Mouse (Mus musculus) cerebellum, adult 18-20 months (tissue): Measurements from ENCODE around the gene Cdca4.

Experiments used
- DNase-seq, 2 experiments: peaks; one replicate each; pipeline ENCODE4 v3.0.0; 2021

Gene Cdca4

DNA sequence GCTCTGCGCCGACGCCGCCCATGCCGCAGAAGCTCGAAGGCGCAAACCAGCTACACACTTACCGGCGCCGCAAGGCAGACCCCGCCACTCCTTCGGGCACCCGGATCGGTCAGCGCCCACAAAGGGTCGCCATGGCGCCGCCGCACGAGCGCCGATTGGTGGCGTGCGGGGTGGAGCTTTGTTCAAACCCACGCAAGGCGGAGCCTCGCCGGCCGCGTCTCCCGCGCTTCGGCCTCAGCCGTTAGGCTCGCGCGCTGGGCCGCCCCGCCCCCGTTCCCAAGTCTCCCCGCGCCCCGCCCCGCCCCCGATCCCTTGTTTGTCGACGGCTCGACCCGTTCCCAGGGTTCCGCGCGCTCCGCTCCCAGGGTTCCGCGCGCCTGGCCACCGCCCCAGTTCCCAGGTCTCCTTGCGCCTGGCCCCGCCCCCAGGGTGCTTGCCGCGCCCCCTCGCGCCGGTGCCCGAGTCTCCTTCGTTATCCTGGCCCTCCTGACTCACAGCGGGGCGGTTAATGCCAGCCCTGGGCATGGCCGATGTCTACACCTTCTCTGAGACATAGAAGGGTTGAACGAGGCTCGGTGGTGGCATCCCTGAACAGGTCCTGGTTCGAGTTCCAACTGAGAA lies at the start of gene Cdca4:
Gene Cdca4 (minus strand): TSS at position 180 of the 621 bp plus-strand sequence.
- peak; percentile 95 to 99 for DNase-seq

GRCm38 (mm10) chr12:112877607-112878020 lies 48.4 kb upstream of the Cdca4 start:
- DNase-seq = no peak

DNA sequence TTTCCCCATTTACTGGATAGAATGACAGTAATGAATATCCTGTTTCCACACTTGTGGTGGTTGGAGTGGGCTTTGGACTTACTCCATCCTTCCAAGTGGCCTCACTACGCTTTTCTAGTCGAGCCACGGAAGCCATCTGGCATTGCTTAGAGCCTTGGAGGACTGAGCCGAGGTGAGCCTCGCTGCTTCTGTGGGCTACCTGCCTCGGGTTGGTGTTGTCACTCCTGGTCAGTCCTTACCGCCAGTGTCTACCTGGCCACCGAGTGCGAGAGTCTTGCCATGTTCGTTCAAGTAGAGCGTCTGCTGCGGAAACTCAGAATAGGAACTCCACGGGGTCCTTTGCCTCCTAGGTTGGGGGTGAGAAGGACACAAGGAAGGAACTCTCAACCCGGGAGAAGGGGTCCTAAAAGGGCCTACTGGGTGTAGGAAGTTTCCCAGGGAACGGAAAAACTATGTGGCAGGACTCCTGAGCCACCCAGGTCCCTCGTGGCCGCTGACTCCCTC lies 47.9 kb upstream of the Cdca4 start:
- no peak for DNase-seq

GRCm38 (mm10) chr12:112876332-112877072 lies 47.3 kb upstream of the Cdca4 start:
- DNase-seq = no peak

GRCm38 (mm10) chr12:112875225-112876013 lies 46.2 kb upstream of the Cdca4 start:
- peak; percentile 88 to 89 for DNase-seq

- no peak for DNase-seq
Observed at GRCm38 (mm10) chr12:112874199-112874598, 45.0 kb upstream of the Cdca4 start.

GRCm38 (mm10) chr12:112873452-112874190 lies 44.4 kb upstream of the Cdca4 start:
- peak; percentile 33 to 47 for DNase-seq

DNA sequence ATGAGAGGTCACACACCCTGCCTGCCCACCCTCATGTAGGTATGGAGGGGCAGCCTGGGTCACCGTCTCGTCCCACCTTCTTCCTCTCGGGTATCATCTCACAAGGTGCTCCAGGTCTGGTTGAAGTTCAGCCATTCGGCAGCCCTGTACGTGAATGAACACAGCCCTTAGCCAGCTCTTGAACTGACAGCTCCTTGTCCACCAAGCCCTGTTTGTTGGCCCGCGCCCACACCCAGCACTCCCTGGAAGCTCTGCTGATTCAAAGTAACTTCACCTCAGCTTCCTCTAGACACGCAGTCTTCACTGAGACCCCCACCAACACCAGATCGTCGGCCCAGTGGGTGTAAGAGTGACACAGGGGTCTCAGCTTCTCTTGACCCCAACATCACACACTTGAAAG lies 43.8 kb upstream of the Cdca4 start:
- no peak for DNase-seq

DNA sequence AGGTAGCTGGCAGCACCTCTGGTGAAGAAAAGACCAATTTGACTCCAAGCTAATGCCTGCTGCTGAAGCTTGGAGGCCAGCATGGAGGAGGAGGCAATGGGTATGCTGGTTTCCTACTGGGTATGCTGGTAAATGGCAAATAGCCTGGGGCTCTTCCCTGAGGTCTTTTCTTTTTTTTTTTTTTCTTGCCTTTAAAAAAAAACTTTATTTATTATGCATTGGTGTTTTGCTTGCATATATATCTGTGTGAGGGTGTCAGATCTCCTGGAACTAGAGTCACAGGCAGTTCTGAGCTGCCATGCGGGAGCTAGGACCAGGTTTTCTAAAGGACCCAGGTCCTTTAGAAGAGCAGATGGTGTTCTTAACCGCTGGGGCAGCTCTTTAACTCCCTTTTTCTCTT lies 42.0 kb upstream of the Cdca4 start:
- no peak for DNase-seq

DNA sequence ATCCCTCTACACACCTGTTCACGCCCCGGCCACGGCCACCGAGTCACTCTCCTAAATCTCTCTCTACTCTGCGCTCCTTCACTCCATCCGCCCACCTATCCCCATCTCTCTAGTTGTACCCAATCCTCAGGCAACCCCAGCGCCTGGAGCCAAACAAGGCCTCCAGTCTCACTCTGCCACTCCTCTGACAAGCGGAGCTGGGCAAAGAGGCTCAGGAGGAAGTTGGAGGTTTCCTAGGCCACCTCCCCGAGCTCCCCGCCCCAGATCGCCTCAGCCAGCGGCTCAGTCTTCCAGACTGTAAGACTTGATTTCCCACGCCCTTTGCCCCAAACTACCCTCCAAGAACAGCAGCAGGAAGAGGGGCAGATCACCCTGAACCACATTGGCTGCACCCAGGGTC lies 41.6 kb upstream of the Cdca4 start:
- DNase-seq = no peak

DNA sequence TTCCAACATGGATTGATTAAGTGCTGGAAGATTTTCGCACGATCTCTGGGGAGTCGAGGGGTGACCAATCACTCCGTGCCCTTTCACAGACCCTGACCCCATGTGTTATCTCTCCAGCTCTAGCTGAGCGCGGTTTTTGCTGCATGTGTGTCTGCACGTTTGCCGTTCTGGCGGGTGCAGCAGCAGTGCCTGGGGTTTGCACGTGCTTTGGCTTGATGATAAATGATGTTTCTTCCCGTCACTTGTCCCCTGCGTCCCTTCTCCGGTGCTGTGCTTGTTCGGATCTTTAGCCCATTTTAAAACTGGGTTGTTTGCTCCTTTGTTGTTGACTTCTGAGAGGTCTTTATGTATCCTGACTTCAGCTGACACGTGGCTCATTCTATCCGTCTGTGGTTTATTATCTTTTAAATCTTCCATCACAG lies 40.6 kb upstream of the Cdca4 start:
- no peak for DNase-seq

- no peak for DNase-seq
Observed at GRCm38 (mm10) chr12:112868178-112869087, 39.2 kb upstream of the Cdca4 start, which contains the start of gene Gpr132. Gpr132 (minus strand) TSS chr12:112868228.

- no peak for DNase-seq
Observed at GRCm38 (mm10) chr12:112867106-112867674, 38.0 kb upstream of the Cdca4 start.

- peak; percentile 31 to 35 for DNase-seq
Observed at GRCm38 (mm10) chr12:112866467-112867080, 37.4 kb upstream of the Cdca4 start.

DNA sequence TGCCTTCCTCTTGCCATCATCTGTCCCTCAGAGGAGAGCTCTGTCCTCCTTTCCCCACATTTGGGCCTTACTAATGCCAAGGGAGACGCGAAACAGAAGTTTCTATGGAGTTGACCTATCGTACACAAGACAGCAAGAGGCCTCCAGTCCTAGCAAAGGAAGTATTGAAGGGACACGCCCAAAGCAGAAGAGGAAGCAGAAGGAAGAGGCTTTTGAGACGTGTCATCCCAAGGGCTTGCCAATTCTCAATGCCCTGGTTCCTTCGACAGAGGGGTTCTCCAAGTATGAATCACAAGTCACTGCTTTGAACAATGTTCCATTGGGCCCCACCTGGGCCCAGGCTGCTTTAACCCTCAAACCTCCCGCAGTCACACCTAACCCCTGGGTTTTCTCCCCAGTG lies 35.6 kb upstream of the Cdca4 start:
- no peak for DNase-seq

DNA sequence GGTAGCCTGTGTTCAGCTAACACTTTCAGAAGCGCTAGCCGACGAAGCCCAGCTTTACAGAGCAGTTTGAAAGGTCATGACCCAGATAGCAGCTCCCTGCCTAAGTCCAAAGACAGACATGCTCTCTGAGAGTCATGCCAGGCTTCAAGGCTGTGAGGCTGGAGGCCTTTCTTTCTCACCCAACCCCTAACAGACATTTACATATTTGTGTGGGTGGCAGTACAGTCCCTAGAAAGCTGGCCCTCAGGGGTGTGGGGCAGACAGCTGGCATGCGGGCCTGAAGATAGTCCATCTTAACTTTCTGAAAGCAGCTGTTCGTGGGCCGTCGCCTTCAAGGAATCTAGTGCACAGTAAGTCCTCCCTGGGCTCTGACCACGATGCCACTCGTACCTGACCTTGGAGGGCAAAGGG lies 32.7 kb upstream of the Cdca4 start:
- no peak for DNase-seq

GRCm38 (mm10) chr12:112860765-112861164 lies 31.5 kb upstream of the Cdca4 start:
- no peak for DNase-seq

DNA sequence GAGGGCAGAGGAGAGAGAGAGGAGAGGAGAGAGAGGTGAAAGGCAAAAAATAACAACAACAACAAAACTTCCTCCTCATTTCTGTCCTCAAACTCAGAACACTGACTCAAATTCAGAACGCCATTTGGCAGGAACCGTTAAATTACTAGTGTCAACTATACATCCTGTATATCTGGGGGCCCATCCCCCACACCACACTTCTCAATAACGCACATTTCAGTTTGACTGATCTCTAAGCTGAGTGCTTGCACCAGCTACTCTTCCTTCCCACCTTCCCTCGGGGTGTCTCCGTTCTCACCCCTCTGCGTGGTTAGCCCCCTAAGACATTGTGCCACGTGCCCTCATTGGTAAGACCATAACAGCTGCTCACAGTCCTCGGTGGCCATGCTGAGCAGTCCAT lies 30.7 kb upstream of the Cdca4 start:
- DNase-seq = no peak

- no peak for DNase-seq
Observed at GRCm38 (mm10) chr12:112858581-112859336, 29.5 kb upstream of the Cdca4 start.
